Mouse (Mus musculus): ENCODE data around the gene Rundc3a.

The Rundc3a gene

DNA sequence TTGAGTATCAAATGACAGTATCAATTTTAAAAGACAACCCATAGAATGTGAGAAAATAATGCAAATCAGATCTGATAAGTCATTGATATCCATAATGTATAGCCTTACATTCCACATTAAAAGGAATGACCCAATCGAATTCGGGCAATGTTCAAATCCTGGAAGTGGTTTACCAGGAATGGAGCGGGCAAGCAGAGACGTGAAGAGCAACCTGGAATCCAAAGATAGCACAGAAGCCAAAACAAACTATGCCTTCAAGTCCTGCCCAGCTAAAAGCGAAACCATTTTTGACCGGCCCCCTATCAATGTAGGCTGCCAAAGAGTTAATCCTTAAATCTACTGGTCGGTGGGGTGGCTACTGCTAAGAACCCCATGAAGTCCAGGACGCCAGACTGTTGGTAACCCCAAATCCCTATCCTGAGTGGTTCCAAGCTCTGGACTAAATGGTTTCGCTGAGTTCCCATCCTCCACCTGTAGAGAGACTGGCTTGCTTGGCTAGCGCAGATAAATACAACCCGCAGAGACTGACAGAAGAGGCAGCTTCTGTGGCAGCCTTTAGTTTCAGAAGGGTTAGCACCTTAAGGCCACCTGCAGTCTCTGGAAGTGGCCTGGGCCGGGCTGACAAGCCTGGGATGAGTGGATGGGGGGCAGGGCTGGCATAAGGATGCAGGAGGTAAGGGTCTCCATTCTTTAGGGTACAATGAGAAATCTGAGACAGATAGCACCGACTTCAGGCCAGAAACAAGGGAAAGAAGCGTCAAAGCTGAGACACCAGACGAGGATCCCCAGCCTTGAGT, 564 bp upstream of the Rundc3a start:
- no peak for DNase-seq (ENCODE audit: low read depth in 2 of 2, low spot score in 2 of 2)

DNA sequence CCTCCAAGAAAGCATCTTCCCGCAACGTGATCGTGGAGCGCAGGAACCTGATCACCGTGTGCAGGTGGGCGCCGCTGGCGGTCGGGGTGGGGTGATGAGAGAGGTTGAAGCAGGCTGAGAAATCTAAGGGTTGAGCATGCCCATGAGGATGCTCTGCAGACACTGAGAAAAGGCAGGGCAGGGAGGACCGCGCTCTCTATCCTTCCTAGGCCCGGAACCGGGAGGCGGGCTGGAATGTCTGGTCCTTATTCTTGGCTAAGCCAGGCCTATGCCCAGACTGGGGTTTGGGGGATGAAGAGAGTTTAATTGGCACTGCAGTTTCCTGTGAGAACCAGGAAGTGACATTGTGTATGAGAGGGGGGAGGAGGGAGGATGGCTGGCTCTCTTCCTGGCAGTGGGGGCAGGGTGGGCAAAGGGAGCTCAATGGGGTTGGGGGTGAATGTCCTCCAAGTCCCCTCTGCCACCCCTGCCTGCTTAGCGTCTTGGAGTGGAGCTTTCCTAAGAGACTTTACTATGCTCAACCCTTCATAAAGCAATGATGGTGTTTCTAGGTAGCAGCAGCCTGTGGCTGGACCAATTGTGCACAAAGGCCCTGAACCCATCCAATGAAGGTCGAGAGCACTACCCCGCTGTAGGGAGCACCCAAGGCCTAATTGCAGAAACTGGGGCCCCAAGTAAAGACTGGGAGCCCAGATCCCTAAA, 667 bp downstream of the Rundc3a start:
- DNase-seq (ENCODE audit: low read depth in 2 of 2, low spot score in 2 of 2) = no peak

DNA sequence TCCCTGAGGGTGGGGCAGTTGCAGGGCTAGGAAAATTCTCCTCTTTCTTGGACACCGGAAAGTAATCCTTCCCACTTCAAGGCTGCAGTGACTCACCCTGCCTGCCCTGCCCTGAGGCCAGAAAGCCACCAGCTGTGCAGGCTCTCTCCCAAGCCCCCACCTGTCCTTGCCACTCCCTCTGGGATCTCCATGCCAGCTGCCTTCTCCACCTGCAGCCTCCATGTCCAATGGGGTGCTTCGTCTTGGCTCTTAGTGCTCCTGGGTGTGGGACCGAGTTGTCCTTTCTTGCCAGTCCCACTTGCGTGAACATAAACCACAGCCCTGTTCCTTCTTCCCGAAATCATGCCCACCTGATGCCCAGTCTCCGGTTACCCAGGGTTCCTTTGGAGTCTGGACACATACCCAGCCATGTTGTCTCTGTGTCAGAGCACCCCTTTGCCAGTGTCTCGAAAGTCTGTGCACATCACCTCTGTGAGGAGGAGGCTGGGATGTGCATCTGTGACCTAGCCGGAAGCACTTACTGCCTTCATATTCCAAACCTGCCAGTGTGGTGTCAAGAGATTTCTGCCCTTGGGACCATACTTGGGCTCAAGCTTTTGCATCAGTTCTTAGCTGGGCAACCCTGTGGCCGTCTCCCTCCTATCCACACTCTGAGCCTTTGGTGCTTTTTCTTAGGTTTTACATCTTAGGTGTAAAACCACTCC, 1.4 kb downstream of the Rundc3a start:
- no peak for DNase-seq (ENCODE audit: low read depth in 2 of 2, low spot score in 2 of 2)

GRCm38 (mm10) chr11:102395250-102395649, 2.0 kb downstream of the Rundc3a start:
- no peak for DNase-seq (ENCODE audit: low read depth in 2 of 2, low spot score in 2 of 2)

- DNase-seq (ENCODE audit: low read depth in 2 of 2, low spot score in 2 of 2) = no peak
These were observed 3.1 kb downstream of the Rundc3a start for GRCm38 (mm10) chr11:102396263-102396662.

GRCm38 (mm10) chr11:102396671-102397141, 3.5 kb downstream of the Rundc3a start:
- DNase-seq (ENCODE audit: low read depth in 2 of 2, low spot score in 2 of 2) = no peak

- no peak for DNase-seq (ENCODE audit: low read depth in 2 of 2, low spot score in 2 of 2)
These were observed 5.0 kb downstream of the Rundc3a start for GRCm38 (mm10) chr11:102398007-102398825.

DNA sequence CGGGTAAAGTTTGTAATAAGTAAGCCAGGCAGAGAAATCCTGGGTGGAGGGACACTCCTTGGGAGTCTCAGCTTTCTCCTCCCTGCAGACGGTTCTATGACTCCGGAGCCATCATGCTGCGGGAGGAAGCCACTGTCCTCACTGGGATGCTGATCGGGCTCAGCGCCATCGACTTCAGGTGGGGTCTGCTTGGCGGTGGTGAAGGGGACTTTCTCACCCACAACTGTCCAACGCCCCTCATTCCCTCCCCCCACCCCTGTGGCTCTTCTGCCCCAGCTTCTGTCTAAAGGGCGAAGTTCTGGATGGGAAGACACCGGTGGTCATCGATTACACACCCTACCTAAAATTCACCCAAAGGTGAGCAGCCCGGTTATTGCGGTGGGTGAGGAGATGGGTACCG, 5.9 kb downstream of the Rundc3a start:
- no peak for DNase-seq (ENCODE audit: low read depth in 2 of 2, low spot score in 2 of 2)

DNA sequence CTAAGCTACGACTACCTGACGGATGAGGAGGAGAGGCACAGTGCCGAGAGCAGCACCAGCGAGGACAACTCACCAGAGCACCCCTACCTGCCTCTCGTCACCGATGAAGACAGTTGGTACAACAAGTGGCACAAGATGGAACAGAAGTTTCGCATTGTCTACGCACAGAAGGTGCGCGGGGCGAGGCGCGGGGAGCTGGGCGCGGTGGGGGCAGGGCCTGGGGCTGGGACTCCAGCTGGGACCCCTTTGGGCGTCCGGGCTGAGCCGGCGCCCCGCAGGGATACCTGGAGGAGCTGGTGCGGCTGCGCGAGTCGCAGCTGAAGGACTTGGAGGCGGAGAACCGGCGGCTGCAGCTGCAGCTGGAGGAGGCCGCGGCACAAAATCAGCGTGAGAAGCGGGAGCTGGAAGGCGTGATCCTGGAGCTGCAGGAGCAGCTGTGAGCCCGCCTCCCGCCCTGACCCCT, 6.4 kb downstream of the Rundc3a start:
- no peak for DNase-seq (ENCODE audit: low read depth in 2 of 2, low spot score in 2 of 2)

GRCm38 (mm10) chr11:102400513-102401084, 7.4 kb downstream of the Rundc3a start:
- no peak for DNase-seq (ENCODE audit: low read depth in 2 of 2, low spot score in 2 of 2)

GRCm38 (mm10) chr11:102401898-102402500, 8.8 kb downstream of the Rundc3a start:
- DNase-seq (ENCODE audit: low read depth in 2 of 2, low spot score in 2 of 2) = no peak

DNA sequence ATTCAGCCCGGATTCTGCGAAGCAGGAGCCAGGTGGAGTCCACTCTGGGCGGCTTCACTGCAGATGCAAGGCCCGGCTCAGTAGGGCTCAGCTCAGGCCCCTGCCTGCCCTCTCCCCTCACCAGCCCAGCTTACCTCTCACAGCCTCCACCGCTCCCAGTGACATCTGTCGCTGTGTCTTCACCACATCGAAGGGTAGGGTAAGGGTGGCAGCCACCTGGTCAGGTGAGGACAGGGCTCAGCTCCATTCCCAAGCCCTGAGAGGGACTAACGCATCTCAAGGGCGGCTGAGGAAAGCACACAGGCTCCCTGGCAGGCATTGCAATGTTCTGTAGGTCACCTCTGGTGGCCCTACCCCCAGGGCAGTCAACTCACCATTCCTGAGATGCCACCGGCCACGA, 10.5 kb downstream of the Rundc3a start:
- DNase-seq (ENCODE audit: low read depth in 2 of 2, low spot score in 2 of 2) = no peak

GRCm38 (mm10) chr11:102404161-102405010, 11.2 kb downstream of the Rundc3a start:
- DNase-seq (ENCODE audit: low read depth in 2 of 2, low spot score in 2 of 2) = no peak

DNA sequence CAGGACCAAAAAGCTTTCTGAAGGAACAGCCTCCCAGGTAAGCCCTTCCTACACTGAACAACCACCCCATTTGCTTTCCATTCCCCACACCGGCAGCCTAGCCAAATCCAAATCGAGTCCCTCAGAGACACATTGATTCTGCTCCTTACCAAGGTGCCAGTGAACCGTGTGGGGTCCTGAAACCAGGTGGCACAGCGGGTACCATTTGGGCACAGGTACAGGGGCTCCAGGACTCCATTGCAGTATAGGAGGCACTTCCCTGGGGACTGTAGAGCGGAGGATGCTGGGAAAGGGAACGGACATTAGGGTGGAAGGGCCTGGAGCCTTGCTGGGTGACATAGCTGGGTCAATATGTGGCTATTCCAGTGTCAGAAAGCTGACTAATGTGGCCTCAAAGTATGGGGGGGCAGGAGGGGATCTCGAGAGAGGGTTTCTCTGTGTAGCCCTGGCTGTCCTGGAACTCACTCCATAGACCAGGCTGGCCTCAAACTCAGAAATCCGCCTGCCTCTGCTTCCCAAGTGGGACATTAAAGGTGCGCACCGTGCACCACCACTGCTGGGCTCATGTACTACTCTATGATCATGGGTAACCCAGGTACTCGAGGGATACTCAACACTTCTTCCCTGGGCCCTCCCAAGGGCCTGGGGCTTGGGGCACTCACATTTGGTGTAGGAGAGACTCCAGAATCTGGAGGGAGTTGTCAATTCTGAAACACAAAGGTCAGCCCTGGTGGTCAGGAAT, 12.5 kb downstream of the Rundc3a start:
- no peak for DNase-seq (ENCODE audit: low read depth in 2 of 2, low spot score in 2 of 2)

- no peak for DNase-seq (ENCODE audit: low read depth in 2 of 2, low spot score in 2 of 2)
These were observed 13.2 kb downstream of the Rundc3a start for GRCm38 (mm10) chr11:102406401-102406800.

GRCm38 (mm10) chr11:102406900-102407833, 14.0 kb downstream of the Rundc3a start:
- DNase-seq (ENCODE audit: low read depth in 2 of 2, low spot score in 2 of 2) = peak; percentile 68 to 79

DNA sequence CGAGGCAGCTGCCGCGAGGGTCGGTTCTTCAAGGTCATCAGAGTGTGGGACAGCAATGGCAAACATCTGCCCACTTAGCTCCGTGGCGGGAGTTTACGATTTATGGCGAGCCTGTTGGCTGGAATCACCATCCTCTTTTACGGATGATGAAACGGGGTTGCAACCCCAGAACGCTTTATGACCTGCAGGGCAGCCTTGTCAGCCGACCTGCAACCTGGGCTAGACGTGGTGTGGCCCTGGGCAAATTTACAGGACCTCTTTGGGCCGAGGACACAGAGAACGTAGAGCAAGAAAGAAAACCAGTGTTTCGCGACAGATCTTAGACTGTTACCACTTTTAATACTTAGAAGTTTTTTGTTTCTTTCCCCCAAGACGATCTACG, 14.6 kb downstream of the Rundc3a start, which contains the start of gene Slc25a39:
TSS of gene Slc25a39 (minus strand) at position 113 of the 382 bp plus-strand sequence.
- DNase-seq (ENCODE audit: low read depth in 2 of 2, low spot score in 2 of 2) = peak; percentile 20 to 32

All from CD8-positive naive resting alpha-beta T cell, adult 2 months (primary cell).